Mouse (Mus musculus): ENCODE data around the gene Gm6337. TPM values are rescaled to one million over a fixed set of nuclear protein-coding genes. Genes with fewer than 3 reads are reported as not detected.
A peak's percentile ranks its signal among the peaks of the same experiment; 100 is the strongest.
"Not testable (repeated sequence)": the region's sequence is repeated elsewhere in the genome, so short reads cannot be mapped to it uniquely, and the experiment has no call there.

Gm6337 gene
- not detected in 2 replicates for polyA plus RNA-seq (2014; fragmentation: Nextera tagmentation; extraction: Ambion mirVana)

DNA sequence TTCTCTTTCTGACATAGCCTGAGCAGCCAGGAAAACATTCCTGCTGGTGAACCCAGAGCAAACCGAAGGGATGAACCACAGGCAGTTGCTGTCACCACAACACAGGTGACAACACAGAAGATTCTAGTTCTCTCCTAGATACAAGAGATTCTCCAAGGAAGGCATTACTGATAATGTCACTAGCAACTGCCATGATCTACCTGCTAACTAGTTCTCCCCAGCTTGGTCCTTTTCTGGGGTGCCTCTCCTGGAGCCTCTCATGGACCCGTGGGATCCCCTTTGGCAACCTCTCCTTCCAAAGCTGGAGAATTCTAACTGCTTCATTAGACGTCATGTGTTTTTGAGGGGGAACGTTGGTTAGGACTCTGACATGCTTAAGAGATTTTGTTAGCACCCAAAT is at the start of gene Gm6337:
Gene Gm6337 (minus strand): TSS at position 101 of the 400 bp plus-strand sequence.
- not testable (repeated sequence) for DNase-seq (ENCODE audit: low spot score); ATAC-seq (replicated peaks; ENCODE audit: low FRiP score); H3K9me3 ChIP-seq (ENCODE audit: control insufficient read depth, low read length); H3K27me3 ChIP-seq (replicated peaks; ENCODE audit: control insufficient read depth, insufficient read depth, low read length); H3K4me3 ChIP-seq (ENCODE audit: low read depth, low read length); H3K36me3 ChIP-seq (ENCODE audit: control insufficient read depth, insufficient read depth, low read length); H3K4me1 ChIP-seq (replicated peaks; ENCODE audit: control insufficient read depth, insufficient read depth, low read length); H3K4me2 ChIP-seq; H3K9ac ChIP-seq (ENCODE audit: low read depth, low read length); H3K27ac ChIP-seq (ENCODE audit: low read depth, low read length)
- WGBS, result 68% methylated on average over 2 of the region's 4 CpGs

DNA sequence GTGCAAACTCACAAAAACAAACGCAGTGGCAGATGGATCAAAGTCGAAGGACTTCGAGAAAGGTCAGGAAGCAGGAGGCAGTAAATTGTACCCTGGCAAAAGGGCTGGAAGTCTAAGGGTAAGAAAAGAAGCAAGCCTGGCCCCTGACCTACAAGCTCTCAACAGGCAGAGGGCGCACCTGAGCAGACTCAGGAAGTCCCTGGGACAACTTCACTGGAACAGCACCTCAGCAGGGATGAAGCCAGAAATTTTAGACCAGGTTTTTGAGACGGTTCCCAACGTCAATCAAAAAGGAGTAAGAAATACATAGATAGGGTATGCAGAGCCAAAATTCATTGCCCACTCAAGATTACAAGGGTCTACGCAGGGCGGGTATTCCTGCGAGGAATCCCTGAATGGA is 49.4 kb upstream of the Gm6337 start:
- H3K9ac ChIP-seq (ENCODE audit: low read depth, low read length); H3K4me1 ChIP-seq (replicated peaks; ENCODE audit: control insufficient read depth, insufficient read depth, low read length); H3K4me3 ChIP-seq (ENCODE audit: low read depth, low read length); H3K9me3 ChIP-seq (ENCODE audit: control insufficient read depth, low read length); H3K27me3 ChIP-seq (replicated peaks; ENCODE audit: control insufficient read depth, insufficient read depth, low read length); H3K36me3 ChIP-seq (ENCODE audit: control insufficient read depth, insufficient read depth, low read length); ATAC-seq (replicated peaks; ENCODE audit: low FRiP score); H3K27ac ChIP-seq (ENCODE audit: low read depth, low read length): not testable (repeated sequence)
- DNase-seq (ENCODE audit: low spot score), result peak; percentile 17
- peak overlapping the region; percentile 37 for H3K4me2 ChIP-seq
- WGBS, result 15% methylated on average over 8 of the region's 9 CpGs

DNA sequence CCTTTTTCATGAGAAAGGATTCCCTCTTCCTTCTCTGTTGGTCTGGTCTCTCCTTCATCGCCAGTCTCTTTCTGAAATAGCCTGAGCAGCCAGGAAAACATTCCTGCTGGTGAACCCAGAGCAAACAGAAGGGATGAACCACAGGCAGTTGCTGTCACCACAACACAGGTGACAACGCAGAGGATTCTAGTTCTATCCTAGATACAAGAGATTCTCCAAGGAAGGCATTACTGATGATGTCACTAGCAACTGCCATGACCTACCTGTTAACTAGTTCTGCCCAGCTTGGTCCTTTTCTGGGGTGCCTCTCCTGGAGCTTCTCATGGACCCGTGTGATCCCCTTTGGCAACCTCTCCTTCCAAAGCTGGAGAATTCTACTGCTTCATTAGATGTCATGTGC is 35.8 kb upstream of the Gm6337 start, which contains the start of gene Gm8206:
Gene Gm8206 (minus strand): TSS at position 101 of the 400 bp plus-strand sequence.
- H3K27me3 ChIP-seq (replicated peaks; ENCODE audit: control insufficient read depth, insufficient read depth, low read length); DNase-seq (ENCODE audit: low spot score); H3K27ac ChIP-seq (ENCODE audit: low read depth, low read length); H3K4me3 ChIP-seq (ENCODE audit: low read depth, low read length); H3K4me2 ChIP-seq; ATAC-seq (replicated peaks; ENCODE audit: low FRiP score); H3K9ac ChIP-seq (ENCODE audit: low read depth, low read length); H3K9me3 ChIP-seq (ENCODE audit: control insufficient read depth, low read length); H3K36me3 ChIP-seq (ENCODE audit: control insufficient read depth, insufficient read depth, low read length); H3K4me1 ChIP-seq (replicated peaks; ENCODE audit: control insufficient read depth, insufficient read depth, low read length): not testable (repeated sequence)
- 72% methylated on average over 2 of the region's 3 CpGs for WGBS

Other genes with a start within 250 kb of the Gm6337 start
- gene Gm3424, start 227.9 kb downstream of the Gm6337 start, polyA plus RNA-seq (2014; fragmentation: Nextera tagmentation; extraction: Ambion mirVana), result not detected in 2 replicates
- gene Gm8237, start 177.9 kb downstream of the Gm6337 start, polyA plus RNA-seq (2014; fragmentation: Nextera tagmentation; extraction: Ambion mirVana), result 0.16 TPM in 1 of 2 replicates, not detected in the other
- gene Gm3248, start 96.5 kb downstream of the Gm6337 start, polyA plus RNA-seq (2014; fragmentation: Nextera tagmentation; extraction: Ambion mirVana), result 0.08 and 0.29 TPM in 2 replicates
- gene Gm3453, start 79.1 kb downstream of the Gm6337 start, polyA plus RNA-seq (2014; fragmentation: Nextera tagmentation; extraction: Ambion mirVana), result not detected in 2 replicates
- 0.59 TPM in 1 of 2 replicates, not detected in the other for gene Gm8206, start 35.7 kb upstream of the Gm6337 start, polyA plus RNA-seq (2014; fragmentation: Nextera tagmentation; extraction: Ambion mirVana)
- gene Gm3468, start 50.4 kb upstream of the Gm6337 start, polyA plus RNA-seq (2014; fragmentation: Nextera tagmentation; extraction: Ambion mirVana), result 0.43 and 0.73 TPM in 2 replicates
- gene Gm3476, start 67.5 kb upstream of the Gm6337 start, polyA plus RNA-seq (2014; fragmentation: Nextera tagmentation; extraction: Ambion mirVana), result not detected in 2 replicates
- gene Gm21560, start 161.0 kb upstream of the Gm6337 start, polyA plus RNA-seq (2014; fragmentation: Nextera tagmentation; extraction: Ambion mirVana), result not detected in 2 replicates
- gene Gm3411, start 229.0 kb upstream of the Gm6337 start, polyA plus RNA-seq (2014; fragmentation: Nextera tagmentation; extraction: Ambion mirVana), result 0.21 and 0.25 TPM in 2 replicates
- not detected in 2 replicates for gene Gm21103, start 246.6 kb upstream of the Gm6337 start, polyA plus RNA-seq (2014; fragmentation: Nextera tagmentation; extraction: Ambion mirVana)